Mouse (Mus musculus) midbrain, embryonic 14.5 days (tissue): ENCODE results near the gene Mrps9. TPM values are rescaled to one million over a fixed set of nuclear protein-coding genes. Genes with fewer than 3 reads are reported as not detected.
A peak's percentile ranks its signal among the peaks of the same experiment; 100 is the strongest.

Experiments
- ATAC-seq: fragments of 200-750 bp; cut with Nextera tagmentation; 2 replicates; pipeline ENCODE4 v1.8.0; 2017; ENCODE audit warnings: moderate number of reproducible peaks, moderate library complexity; ENCODE audit not compliant: low FRiP score, low TSS enrichment
- DNase-seq: peaks from one replicate; pipeline ENCODE4 v3.0.0-alpha.2; 2015
- H3K27ac ChIP-seq: fragments of 300-500 bp; sonication (generic); replicated peaks from 2 replicates; pipeline ENCODE4 v1.5.1; 2014; ENCODE audit warnings: mild to moderate bottlenecking, low read depth, low read length, moderate library complexity
- H3K27me3 ChIP-seq: fragments of 300-500 bp; sonication (generic); 2 replicates; pipeline ENCODE4 v1.6.1; 2014; ENCODE audit warnings: low read length, control low read depth, mixed read lengths; ENCODE audit not compliant: control insufficient read depth, insufficient read depth
- H3K36me3 ChIP-seq: fragments of 300-500 bp; sonication (generic); 2 replicates; pipeline ENCODE4 v1.6.1; 2014; ENCODE audit warnings: low read length, control low read depth; ENCODE audit not compliant: control insufficient read depth, insufficient read depth
- H3K4me1 ChIP-seq: fragments of 300-500 bp; sonication (generic); 2 replicates; pipeline ENCODE4 v1.6.1; 2014; ENCODE audit warnings: mild to moderate bottlenecking, antibody characterized with exemption, low read length, control low read depth; ENCODE audit not compliant: control insufficient read depth, insufficient read depth
- H3K4me2 ChIP-seq: fragments of 300-500 bp; sonication (generic); 2 replicates; pipeline ENCODE4 v1.6.1; 2014; ENCODE audit warnings: mild to moderate bottlenecking, low read length, moderate library complexity
- H3K4me3 ChIP-seq: fragments of 300-500 bp; sonication (generic); replicated peaks from 2 replicates; pipeline ENCODE4 v1.5.1; 2014; ENCODE audit warnings: low read depth, low read length
- H3K9ac ChIP-seq: fragments of 300-500 bp; sonication (generic); replicated peaks from 2 replicates; pipeline ENCODE4 v1.6.1; 2014; ENCODE audit warnings: mild to moderate bottlenecking, low read length, moderate library complexity
- H3K9me3 ChIP-seq: fragments of 300-500 bp; sonication (generic); 2 replicates; pipeline ENCODE4 v1.6.1; 2016; ENCODE audit warnings: low read length, control low read depth, mixed read lengths; ENCODE audit not compliant: control insufficient read depth
- WGBS: fragments of 180-500 bp; shearing (Covaris S2); extraction: QIAGEN DNeasy Blood & Tissue Kit; methylation state at CpG from one replicate; pipeline ENCODE4 v1.1.7; 2014; 5-methylcytosine and 5-hydroxymethylcytosine counted together
- polyA plus RNA-seq: library from polyadenylated mRNA; unstranded; fragments of >200 nt; fragmentation: Nextera tagmentation; extraction: Ambion mirVana; gene quantifications from 2 replicates; pipeline ENCODE4 v1.2.1, GENCODE M21; 2014

The Mrps9 gene
- polyA plus RNA-seq, 1 experiment from 2014 or later, result 39.4 TPM

DNA sequence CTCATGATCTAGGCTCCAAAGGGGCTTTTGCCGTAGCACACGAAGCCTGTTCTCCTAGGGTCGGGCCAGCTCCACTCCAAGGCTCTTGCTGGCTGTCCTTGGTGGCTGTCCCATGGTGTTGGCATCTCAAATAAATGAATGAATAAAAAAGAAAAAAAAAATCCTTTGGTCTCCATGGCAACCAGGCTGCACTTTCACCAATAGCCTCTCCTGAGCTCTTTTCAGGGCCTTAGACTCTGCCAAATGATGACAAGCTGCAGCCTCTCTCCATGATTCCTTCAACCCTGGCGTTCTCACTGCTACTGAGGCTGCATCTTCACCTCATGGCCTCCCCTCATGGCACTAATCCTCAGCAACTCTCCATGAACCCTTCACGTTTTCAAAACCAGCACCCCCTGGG lies 72.9 kb downstream of the Mrps9 start:
- H3K4me3 ChIP-seq, result no peak overlapping the region
- 18% methylated on average over 5 of the region's 5 CpGs for WGBS
- H3K4me1 ChIP-seq, result 0 out of 2 replicates have a peak, but pooled peaks cover 7% of the 10 kb centered on the region
- no peak overlapping the region for H3K4me2 ChIP-seq
- no peaks in the 10 kb centered on the region for H3K36me3 ChIP-seq
- ATAC-seq, result no peak
- no peak overlapping the region for H3K9ac ChIP-seq
- no peaks in the 10 kb centered on the region for H3K27me3 ChIP-seq
- DNase-seq, result peak; percentile 60
- no peaks in the 10 kb centered on the region for H3K9me3 ChIP-seq
- no peak overlapping the region for H3K27ac ChIP-seq

DNA sequence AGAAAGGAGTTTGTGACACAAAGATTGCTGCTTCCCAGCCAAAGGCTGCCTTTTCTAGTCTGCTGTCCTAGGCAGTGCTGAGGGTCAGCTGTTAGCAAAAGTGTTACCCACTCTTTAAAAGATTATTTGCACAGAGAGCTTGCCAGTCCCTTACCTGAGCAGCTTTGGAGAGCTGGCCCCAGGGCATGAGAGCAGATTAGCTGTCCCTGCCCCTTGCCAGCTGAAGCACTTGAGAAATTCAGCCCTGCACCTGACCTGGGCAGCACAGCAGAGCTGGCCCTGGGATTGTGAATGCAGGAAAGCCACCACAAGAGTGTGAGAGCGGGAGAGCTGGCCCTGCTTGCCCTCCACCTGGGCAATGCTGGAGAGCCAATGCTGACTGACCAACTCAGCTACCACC lies 82.6 kb downstream of the Mrps9 start:
- Histone ChIP-seq H3K4me3 (no peak overlapping the region), H3K36me3 (no peaks in the 10 kb centered on the region), H3K4me1 (no peaks in the 10 kb centered on the region), H3K27ac (no peak overlapping the region), H3K27me3 (no peaks in the 10 kb centered on the region), H3K9ac (no peak overlapping the region), H3K9me3 (no peaks in the 10 kb centered on the region), H3K4me2 (no peak overlapping the region)
- ATAC-seq, result no peak
- 71% methylated on average over 1 of the region's 1 CpGs for WGBS
- no peak for DNase-seq

DNA sequence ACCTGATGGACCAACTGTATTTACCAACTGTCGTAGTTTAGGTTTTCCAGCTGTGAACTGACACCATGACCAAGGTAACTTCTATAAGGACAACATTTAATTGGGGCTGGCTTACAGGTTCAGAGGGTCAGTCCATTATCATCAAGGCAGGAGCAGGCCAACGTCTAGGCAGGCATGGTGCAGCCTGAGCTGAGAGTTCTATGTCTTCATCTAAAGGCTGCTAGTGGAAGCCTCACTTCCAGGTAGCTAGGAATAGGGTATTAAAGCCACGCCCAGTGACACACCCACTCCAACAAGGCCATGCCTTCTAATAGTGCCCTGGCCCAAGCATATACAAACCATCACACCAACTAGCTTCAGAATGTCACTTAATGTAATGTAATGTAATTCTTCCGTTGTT lies 97.5 kb downstream of the Mrps9 start:
- no peak for ATAC-seq
- WGBS, result 80% methylated on average over 4 of the region's 4 CpGs

DNA sequence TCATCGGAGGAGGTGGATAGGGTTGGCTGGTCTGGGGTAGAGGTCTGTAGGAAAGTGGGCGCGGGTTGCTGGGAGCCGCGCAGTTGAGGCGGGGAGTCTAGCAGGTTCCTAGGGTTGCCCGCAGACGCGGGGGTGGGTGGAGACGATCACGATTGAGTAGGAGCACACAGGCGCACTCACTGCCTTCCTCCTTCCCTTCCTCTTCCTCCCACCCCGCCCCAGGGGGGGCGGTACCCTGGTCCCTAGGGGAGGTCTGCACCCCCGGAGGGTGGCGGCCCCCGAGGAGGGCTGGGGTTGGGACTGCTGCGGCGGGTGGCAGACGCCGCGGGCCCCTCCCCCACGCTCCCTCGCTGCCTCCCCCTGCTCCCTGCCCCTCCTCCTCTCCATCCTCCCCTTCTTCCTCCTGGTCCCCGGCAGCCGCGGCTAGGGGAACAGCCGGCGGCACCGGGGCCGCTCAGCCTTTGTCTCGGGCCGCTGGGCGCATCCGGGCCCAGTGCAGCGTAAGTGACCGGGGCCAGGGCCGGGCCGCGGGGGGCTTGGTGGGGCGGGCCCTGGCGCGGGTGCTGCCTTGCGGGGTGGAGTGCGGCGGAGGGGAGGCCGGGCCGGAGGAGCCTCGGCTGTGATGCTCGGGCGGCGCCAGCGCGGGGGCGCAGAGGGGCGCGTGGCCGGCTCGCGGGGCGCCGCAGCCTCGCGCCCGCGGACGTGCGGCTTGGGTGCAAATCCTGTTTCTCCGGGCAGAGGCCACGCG lies 101.9 kb downstream of the Mrps9 start, which contains the start of gene Gpr45:
Gpr45 (plus strand) TSS at position 139 of the 748 bp plus-strand sequence.
- no peaks in the 10 kb centered on the region for H3K27me3 ChIP-seq
- 1% methylated on average over 56 of the region's 71 CpGs for WGBS
- peak; percentile 83 for DNase-seq
- peaks cover 7% of the 10 kb centered on the region; the same call in 1 of the 2 replicates for H3K4me1 ChIP-seq
- peak within 1 kb of the TSS; percentile 75 for H3K4me2 ChIP-seq
- ATAC-seq, result peak; percentile 89
- H3K36me3 ChIP-seq, result no peaks in the 10 kb centered on the region
- H3K4me3 ChIP-seq, result peak within 1 kb of the TSS; percentile 80
- H3K27ac ChIP-seq, result peak within 1 kb of the TSS; percentile 94
- peak within 1 kb of the TSS; percentile 99 for H3K9ac ChIP-seq
- no peaks in the 10 kb centered on the region for H3K9me3 ChIP-seq

More for the DNA sequence above, 97.5 kb downstream of the Mrps9 start:
- Histone ChIP-seq H3K4me2 (no peak overlapping the region), H3K4me1 (no peaks in the 10 kb centered on the region), H3K27me3 (no peaks in the 10 kb centered on the region), H3K9ac (no peak overlapping the region), H3K9me3 (no peaks in the 10 kb centered on the region), H3K36me3 (no peaks in the 10 kb centered on the region), H3K4me3 (no peak overlapping the region), H3K27ac (no peak overlapping the region)
- DNase-seq, result no peak

DNA sequence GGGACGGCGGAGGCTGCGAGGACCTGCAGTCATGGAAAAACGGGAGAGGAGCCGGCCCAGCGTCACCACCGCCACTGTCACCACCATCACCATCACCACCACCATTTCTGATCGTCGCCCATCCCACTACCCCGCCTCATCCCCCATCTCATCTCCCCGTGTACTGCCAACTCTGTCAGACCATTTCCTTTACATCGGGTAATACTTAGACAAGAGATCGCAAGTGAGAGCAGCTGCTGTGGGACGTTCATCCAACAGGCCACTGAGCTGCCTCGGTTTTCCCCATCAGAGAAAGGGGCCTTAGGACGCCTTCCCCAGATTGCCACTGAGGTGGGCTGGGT lies 102.4 kb downstream of the Mrps9 start:
- Histone ChIP-seq H3K9ac (peak overlapping the region; percentile 99), H3K4me3 (peak overlapping the region; percentile 80), H3K36me3 (no peaks in the 10 kb centered on the region), H3K4me2 (peak overlapping the region; percentile 75), H3K27me3 (no peaks in the 10 kb centered on the region), H3K4me1 (peaks cover 7% of the 10 kb centered on the region; the same call in 1 of the 2 replicates), H3K9me3 (no peaks in the 10 kb centered on the region), H3K27ac (peak overlapping the region; percentile 94)
- ATAC-seq, result peak; percentile 68
- DNase-seq, result no peak
- WGBS, result under 1% methylated on average over 16 of the region's 16 CpGs

Other genes starting within 250 kb of the Mrps9 start
- 20.0 and 24.5 TPM in 2 replicates for gene Pou3f3, start 155.5 kb upstream of the Mrps9 start, polyA plus RNA-seq
- 14.2 and 16.0 TPM in 2 replicates for gene Gpr45, start 101.6 kb downstream of the Mrps9 start, polyA plus RNA-seq
- gene Tgfbrap1, start 247.4 kb downstream of the Mrps9 start, polyA plus RNA-seq, result 17.2 and 21.9 TPM in 2 replicates
- gene AI597479, start 247.5 kb downstream of the Mrps9 start, polyA plus RNA-seq, result 47.6 and 60.1 TPM in 2 replicates